Mouse (Mus musculus): ENCODE measurements around the gene Rai14. TPM values are rescaled to one million over a fixed set of nuclear protein-coding genes. Genes with fewer than 3 reads are reported as not detected.

Rai14 gene
- polyA plus RNA-seq, 1 experiment: 2.1 TPM

DNA sequence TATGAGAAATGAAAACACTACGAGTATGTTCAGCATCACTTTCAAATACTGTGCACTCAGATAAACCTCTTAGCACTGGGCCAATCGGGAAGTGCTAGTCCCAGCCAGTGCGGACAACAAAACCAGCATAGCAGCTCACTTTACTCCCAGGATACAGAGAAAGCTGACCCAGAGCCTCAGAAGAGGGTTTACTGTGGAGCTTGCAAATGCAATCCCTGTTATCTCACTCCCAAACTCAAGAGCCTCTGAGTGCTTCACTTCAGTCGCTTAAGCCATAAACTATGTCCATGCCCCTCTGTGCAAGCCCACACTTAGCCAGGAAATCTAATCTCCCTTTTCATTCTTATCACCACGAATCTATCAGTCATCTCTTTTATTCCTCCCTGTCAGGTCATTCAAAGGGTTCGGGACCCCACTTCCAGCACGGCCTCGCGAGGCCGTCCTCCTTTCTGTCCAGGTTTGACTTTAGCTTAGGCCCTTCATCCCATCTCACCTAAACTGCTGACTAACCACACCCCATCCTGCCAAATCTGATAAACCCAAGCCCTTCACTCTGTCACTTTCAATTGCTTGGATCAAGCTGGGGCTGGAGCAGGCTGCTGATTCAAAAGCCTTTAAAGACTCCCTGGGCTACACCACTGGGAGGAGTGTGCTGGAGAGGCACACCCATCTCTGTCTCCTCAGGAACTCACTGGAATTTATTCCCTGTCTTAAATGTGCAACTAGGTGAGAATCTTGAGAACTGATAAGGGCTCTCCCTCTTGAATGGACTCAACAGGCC lies 46.1 kb downstream of the Rai14 start:
- 82% methylated on average over 10 of the region's 10 CpGs for WGBS
- Histone ChIP-seq H3K36me3 (ENCODE audit: control insufficient read depth, insufficient read depth, low read length) (no peaks in the 10 kb centered on the region), H3K27me3 (ENCODE audit: control insufficient read depth, insufficient read depth, low read length) (no peaks in the 10 kb centered on the region), H3K4me1 (ENCODE audit: control insufficient read depth, insufficient read depth, insufficient read length, low read length) (no peaks in the 10 kb centered on the region), H3K27ac (ENCODE audit: insufficient read depth, low read depth, low read length) (no peak overlapping the region), H3K4me3 (ENCODE audit: low read depth, low read length) (no peak overlapping the region)
- TF ChIP-seq CTCF (IDR thresholded peaks at IDR 0.05; ENCODE audit: extremely low read depth, insufficient read length, insufficient replicate concordance, low read depth, low read length) (no peak), POLR2A (IDR thresholded peaks at IDR 0.05; ENCODE audit: low read depth, low read length) (no peak)

DNA sequence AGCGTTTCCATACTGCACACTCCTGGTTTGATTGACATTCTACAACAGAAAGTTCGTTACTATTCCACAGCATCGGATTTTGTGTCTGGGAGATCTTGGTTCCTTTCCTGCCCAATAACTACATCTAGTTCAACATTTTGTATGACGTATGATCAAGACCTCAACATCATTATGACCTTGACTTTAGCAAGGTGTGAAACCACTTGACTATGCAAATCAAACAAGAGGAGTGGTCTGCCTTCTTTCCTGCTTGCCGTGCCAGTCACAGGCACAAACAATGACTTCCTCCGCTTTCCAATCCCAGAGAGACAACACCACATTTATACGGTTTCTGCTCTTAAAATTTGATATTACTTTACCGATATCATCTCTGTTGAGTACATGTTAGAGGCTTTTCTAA lies 48.6 kb downstream of the Rai14 start:
- H3K27ac ChIP-seq (ENCODE audit: insufficient read depth, low read depth, low read length): no peak overlapping the region
- no peaks in the 10 kb centered on the region for H3K36me3 ChIP-seq (ENCODE audit: control insufficient read depth, insufficient read depth, low read length)
- WGBS: 85% methylated on average over 8 of the region's 8 CpGs
- peaks cover 3% of the 10 kb centered on the region; the same call in 1 of the 2 replicates for H3K4me1 ChIP-seq (ENCODE audit: control insufficient read depth, insufficient read depth, insufficient read length, low read length)
- H3K27me3 ChIP-seq (ENCODE audit: control insufficient read depth, insufficient read depth, low read length): no peaks in the 10 kb centered on the region
- no peak for TF ChIP-seq POLR2A (IDR thresholded peaks at IDR 0.05; ENCODE audit: low read depth, low read length)
- no peak for TF ChIP-seq CTCF (IDR thresholded peaks at IDR 0.05; ENCODE audit: extremely low read depth, insufficient read length, insufficient replicate concordance, low read depth, low read length)
- no peak overlapping the region for H3K4me3 ChIP-seq (ENCODE audit: low read depth, low read length)

DNA sequence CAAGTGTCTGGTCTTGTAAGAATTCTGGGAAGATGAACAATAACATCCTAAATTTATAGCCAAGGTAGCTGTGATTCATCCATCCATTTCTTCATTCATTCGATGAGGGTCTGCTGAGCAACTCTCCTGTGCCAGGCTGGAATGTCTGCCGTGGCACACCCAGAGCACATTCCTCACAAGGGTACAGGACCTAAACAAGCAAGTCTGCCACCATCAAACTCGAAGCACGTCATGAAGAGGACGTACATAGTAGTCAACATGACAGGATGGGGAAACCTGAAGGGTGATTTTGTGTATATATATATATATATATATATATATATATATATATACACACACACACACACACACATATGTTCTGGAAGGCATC lies 49.9 kb downstream of the Rai14 start:
- TF ChIP-seq POLR2A (IDR thresholded peaks at IDR 0.05; ENCODE audit: low read depth, low read length): no peak
- Histone ChIP-seq H3K27ac (ENCODE audit: insufficient read depth, low read depth, low read length) (no peak overlapping the region), H3K4me1 (ENCODE audit: control insufficient read depth, insufficient read depth, insufficient read length, low read length) (peaks cover 3% of the 10 kb centered on the region; the same call in 1 of the 2 replicates), H3K4me3 (ENCODE audit: low read depth, low read length) (no peak overlapping the region), H3K36me3 (ENCODE audit: control insufficient read depth, insufficient read depth, low read length) (no peaks in the 10 kb centered on the region), H3K27me3 (ENCODE audit: control insufficient read depth, insufficient read depth, low read length) (no peaks in the 10 kb centered on the region)
- 75% methylated on average over 5 of the region's 5 CpGs for WGBS

DNA sequence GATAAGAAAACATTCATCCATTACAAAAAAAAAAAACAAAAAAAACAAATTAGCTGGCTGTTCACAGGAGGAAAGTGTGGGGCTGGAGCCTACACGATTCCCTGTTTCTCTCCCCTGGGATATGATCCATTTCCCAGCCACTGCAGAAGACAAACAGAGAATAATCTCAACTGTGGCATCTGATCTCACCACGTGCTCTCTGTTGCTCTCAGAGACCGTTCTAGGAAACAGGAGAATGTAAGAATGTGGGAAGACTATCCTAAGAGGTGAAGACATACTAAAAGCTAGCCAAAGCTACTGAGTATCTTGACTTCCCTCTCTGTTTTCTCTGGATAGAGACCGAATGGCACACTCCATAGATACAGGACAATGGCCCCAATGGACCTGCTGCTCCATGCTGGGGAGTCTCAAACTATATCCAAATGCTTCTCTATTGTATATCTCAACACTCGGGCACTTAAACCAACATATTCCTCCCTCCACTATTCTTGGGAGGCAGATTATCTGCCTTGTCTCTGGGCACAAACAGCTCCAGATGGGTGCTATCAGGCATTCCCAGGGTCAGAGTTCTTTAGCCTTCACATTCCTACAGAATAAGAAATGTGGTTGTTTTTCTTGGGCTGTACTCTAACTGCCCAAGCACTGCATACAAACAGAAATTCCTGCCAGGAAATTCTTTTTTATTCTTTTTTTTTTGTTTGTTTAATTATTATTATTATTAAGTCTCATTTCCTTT lies 50.5 kb downstream of the Rai14 start:
- 70% methylated on average over 5 of the region's 5 CpGs for WGBS
- no peaks in the 10 kb centered on the region for H3K27me3 ChIP-seq (ENCODE audit: control insufficient read depth, insufficient read depth, low read length)
- no peak overlapping the region for H3K4me3 ChIP-seq (ENCODE audit: low read depth, low read length)
- H3K27ac ChIP-seq (ENCODE audit: insufficient read depth, low read depth, low read length): no peak overlapping the region
- TF ChIP-seq POLR2A (IDR thresholded peaks at IDR 0.05; ENCODE audit: low read depth, low read length): no peak
- no peak for TF ChIP-seq CTCF (IDR thresholded peaks at IDR 0.05; ENCODE audit: extremely low read depth, insufficient read length, insufficient replicate concordance, low read depth, low read length)
- H3K4me1 ChIP-seq (ENCODE audit: control insufficient read depth, insufficient read depth, insufficient read length, low read length): peaks cover 3% of the 10 kb centered on the region; the same call in 1 of the 2 replicates
- H3K36me3 ChIP-seq (ENCODE audit: control insufficient read depth, insufficient read depth, low read length): no peaks in the 10 kb centered on the region

DNA sequence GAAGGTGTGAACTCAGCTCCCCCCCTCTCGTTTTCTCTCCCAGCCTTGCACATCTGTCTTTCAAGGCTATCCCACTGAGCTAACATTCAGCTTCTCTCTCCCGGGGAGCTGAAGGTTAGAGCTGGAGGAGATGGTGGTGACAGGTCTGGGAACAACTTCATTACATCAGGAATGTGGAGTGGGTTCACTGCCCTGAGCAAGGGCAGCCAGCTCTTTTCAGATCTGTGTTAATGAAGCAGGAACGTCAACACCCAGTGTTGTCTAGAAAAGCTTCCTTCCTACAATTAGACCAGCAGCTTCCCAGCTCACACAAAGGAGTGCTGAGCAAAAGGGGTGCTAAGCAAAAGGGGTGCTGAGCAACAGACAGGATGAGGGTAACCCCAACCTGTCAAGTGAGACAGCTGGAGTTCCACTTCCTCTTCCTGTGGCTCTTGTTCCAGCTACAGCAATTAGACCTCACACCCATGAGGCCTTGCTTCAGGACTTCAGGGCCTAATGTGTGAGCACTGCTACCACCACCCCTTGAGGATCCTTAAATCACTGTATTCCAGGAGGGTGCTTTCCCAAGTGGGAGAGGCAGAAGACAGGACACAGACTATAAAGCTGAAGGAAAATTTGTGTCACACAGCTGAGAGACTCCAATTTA lies 52.3 kb downstream of the Rai14 start:
- Histone ChIP-seq H3K27ac (ENCODE audit: insufficient read depth, low read depth, low read length) (peak overlapping the region; percentile 53), H3K27me3 (ENCODE audit: control insufficient read depth, insufficient read depth, low read length) (no peaks in the 10 kb centered on the region), H3K36me3 (ENCODE audit: control insufficient read depth, insufficient read depth, low read length) (no peaks in the 10 kb centered on the region), H3K4me1 (ENCODE audit: control insufficient read depth, insufficient read depth, insufficient read length, low read length) (peaks cover 3% of the 10 kb centered on the region; the same call in 1 of the 2 replicates), H3K4me3 (ENCODE audit: low read depth, low read length) (no peak overlapping the region)
- 74% methylated on average over 3 of the region's 3 CpGs for WGBS
- TF ChIP-seq CTCF (IDR thresholded peaks at IDR 0.05; ENCODE audit: extremely low read depth, insufficient read length, insufficient replicate concordance, low read depth, low read length) (no peak), POLR2A (IDR thresholded peaks at IDR 0.05; ENCODE audit: low read depth, low read length) (no peak)

DNA sequence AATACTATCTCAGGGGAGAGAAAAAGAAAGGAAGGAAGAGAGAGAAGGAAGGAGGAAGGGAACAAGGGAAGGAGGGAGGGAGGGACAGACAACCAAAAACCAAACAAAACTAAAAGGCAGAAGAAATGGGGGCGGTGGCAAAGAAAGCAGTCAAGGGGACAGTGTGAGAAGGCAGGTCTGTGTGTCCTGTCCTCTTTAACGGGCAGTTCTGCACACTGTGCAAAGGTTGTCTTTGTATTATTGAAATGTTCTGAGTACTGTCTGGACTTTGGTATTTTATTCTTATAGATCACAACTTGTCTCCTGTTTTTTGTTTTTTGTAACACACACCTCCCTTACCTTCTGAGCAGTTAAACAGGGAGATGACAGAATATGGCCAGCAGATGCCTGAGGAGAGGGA lies 55.6 kb downstream of the Rai14 start:
- Histone ChIP-seq H3K4me1 (ENCODE audit: control insufficient read depth, insufficient read depth, insufficient read length, low read length) (peaks cover 3% of the 10 kb centered on the region; the same call in 1 of the 2 replicates), H3K27ac (ENCODE audit: insufficient read depth, low read depth, low read length) (no peak overlapping the region), H3K4me3 (ENCODE audit: low read depth, low read length) (no peak overlapping the region), H3K27me3 (ENCODE audit: control insufficient read depth, insufficient read depth, low read length) (no peaks in the 10 kb centered on the region), H3K36me3 (ENCODE audit: control insufficient read depth, insufficient read depth, low read length) (no peaks in the 10 kb centered on the region)
- no peak for TF ChIP-seq POLR2A (IDR thresholded peaks at IDR 0.05; ENCODE audit: low read depth, low read length)
- TF ChIP-seq CTCF (IDR thresholded peaks at IDR 0.05; ENCODE audit: extremely low read depth, insufficient read length, insufficient replicate concordance, low read depth, low read length): no peak
- 48% methylated on average over 2 of the region's 2 CpGs for WGBS

DNA sequence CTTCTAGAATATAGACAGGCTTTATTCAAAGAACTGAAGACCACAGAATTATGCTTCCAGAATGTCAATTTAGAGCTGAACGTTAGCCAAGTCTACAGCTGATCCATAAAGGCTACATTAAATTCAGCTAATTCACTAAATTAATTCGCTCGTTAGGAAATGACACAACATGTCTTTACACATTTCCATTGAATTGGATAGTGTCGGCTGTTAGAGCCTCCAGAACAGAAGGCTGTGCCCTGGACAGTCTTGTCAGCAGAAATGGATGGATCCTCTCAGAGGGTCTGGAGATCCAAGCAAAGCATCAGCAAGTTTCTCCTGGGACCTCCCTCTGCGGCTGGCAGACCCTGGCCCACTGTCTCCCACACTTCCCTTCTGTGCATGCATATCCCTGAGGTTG lies 58.3 kb downstream of the Rai14 start:
- Histone ChIP-seq H3K4me1 (ENCODE audit: control insufficient read depth, insufficient read depth, insufficient read length, low read length) (0 out of 2 replicates have a peak, but pooled peaks cover 3% of the 10 kb centered on the region), H3K36me3 (ENCODE audit: control insufficient read depth, insufficient read depth, low read length) (no peaks in the 10 kb centered on the region), H3K4me3 (ENCODE audit: low read depth, low read length) (no peak overlapping the region), H3K27ac (ENCODE audit: insufficient read depth, low read depth, low read length) (no peak overlapping the region), H3K27me3 (ENCODE audit: control insufficient read depth, insufficient read depth, low read length) (no peaks in the 10 kb centered on the region)
- no peak for TF ChIP-seq CTCF (IDR thresholded peaks at IDR 0.05; ENCODE audit: extremely low read depth, insufficient read length, insufficient replicate concordance, low read depth, low read length)
- no peak for TF ChIP-seq POLR2A (IDR thresholded peaks at IDR 0.05; ENCODE audit: low read depth, low read length)
- 92% methylated on average over 5 of the region's 5 CpGs for WGBS

Data from small intestine, adult 2 months (tissue).